Mouse (Mus musculus) forebrain, embryonic 11.5 days (tissue): ENCODE measurements around the gene Sorbs2. TPM values are rescaled to one million over a fixed set of nuclear protein-coding genes. Genes with fewer than 3 reads are reported as not detected.

ENCODE experiments used
- ATAC-seq: fragments of 200-750 bp; cut with Nextera tagmentation; replicated peaks from 2 replicates; pipeline ENCODE4 v1.8.0; 2017; ENCODE audit warnings: moderate TSS enrichment; ENCODE audit not compliant: low FRiP score
- DNase-seq: peaks from one replicate; pipeline ENCODE4 v3.0.0-alpha.2; 2017; ENCODE audit warnings: low spot score
- H3K27ac ChIP-seq: fragments of 300-500 bp; sonication (generic); 2 replicates; pipeline ENCODE4 v1.5.1; 2014; ENCODE audit warnings: low read depth, low read length
- H3K27me3 ChIP-seq: fragments of 300-500 bp; sonication (generic); 2 replicates; pipeline ENCODE4 v1.6.1; 2014; ENCODE audit warnings: mild to moderate bottlenecking, low read length, mixed read lengths; ENCODE audit not compliant: control insufficient read depth, insufficient read depth
- H3K36me3 ChIP-seq: fragments of 300-500 bp; sonication (generic); 2 replicates; pipeline ENCODE4 v1.6.1; 2014; ENCODE audit warnings: mild to moderate bottlenecking, low read length, moderate library complexity, mixed read lengths; ENCODE audit not compliant: control insufficient read depth, insufficient read depth
- H3K4me1 ChIP-seq: fragments of 300-500 bp; sonication (generic); replicated peaks from 2 replicates; pipeline ENCODE4 v1.6.1; 2014; ENCODE audit warnings: low read length, mixed read lengths; ENCODE audit not compliant: control insufficient read depth, insufficient read depth
- H3K4me2 ChIP-seq: fragments of 300-500 bp; sonication (generic); 2 replicates; pipeline ENCODE4 v1.6.1; 2014; ENCODE audit warnings: low read depth, mild to moderate bottlenecking, low read length, moderate library complexity, mixed read lengths; ENCODE audit not compliant: severe bottlenecking
- H3K4me3 ChIP-seq: fragments of 300-500 bp; sonication (generic); 2 replicates; pipeline ENCODE4 v1.5.1; 2014; ENCODE audit warnings: low read depth, low read length
- H3K9ac ChIP-seq: fragments of 300-500 bp; sonication (generic); 2 replicates; pipeline ENCODE4 v1.6.1; 2014; ENCODE audit warnings: low read length
- H3K9me3 ChIP-seq: fragments of 300-500 bp; sonication (generic); 2 replicates; pipeline ENCODE4 v1.6.1; 2016; ENCODE audit warnings: low read length, mixed read lengths; ENCODE audit not compliant: control insufficient read depth
- WGBS: fragments of 180-500 bp; shearing (Covaris S2); extraction: QIAGEN DNeasy Blood & Tissue Kit; methylation state at CpG from one replicate; pipeline ENCODE4 v1.1.7; 2014; 5-methylcytosine and 5-hydroxymethylcytosine counted together
- polyA plus RNA-seq: library from polyadenylated mRNA; unstranded; fragments of >200 nt; fragmentation: Nextera tagmentation; extraction: Ambion mirVana; gene quantifications from 2 replicates; pipeline ENCODE4 v1.2.1, GENCODE M21; 2014

Gene Sorbs2
- polyA plus RNA-seq, 1 experiment from 2014 or later = 83.0 TPM

GRCm38 (mm10) chr8:45554627-45555026, 47.0 kb downstream of the Sorbs2 start:
- H3K4me3 ChIP-seq = no peak overlapping the region
- H3K9ac ChIP-seq = no peak overlapping the region
- H3K4me1 ChIP-seq = peaks cover 7% of the 10 kb centered on the region; the same call in 1 of the 2 replicates
- H3K36me3 ChIP-seq = no peaks in the 10 kb centered on the region
- no peak overlapping the region for H3K27ac ChIP-seq
- DNase-seq (no peak), ATAC-seq (no peak)
- no peaks in the 10 kb centered on the region; the same call in 1 of the 2 replicates for H3K9me3 ChIP-seq
- H3K27me3 ChIP-seq = no peaks in the 10 kb centered on the region
- WGBS = 61% methylated on average over 4 of the region's 4 CpGs
- H3K4me2 ChIP-seq = no peak overlapping the region

DNA sequence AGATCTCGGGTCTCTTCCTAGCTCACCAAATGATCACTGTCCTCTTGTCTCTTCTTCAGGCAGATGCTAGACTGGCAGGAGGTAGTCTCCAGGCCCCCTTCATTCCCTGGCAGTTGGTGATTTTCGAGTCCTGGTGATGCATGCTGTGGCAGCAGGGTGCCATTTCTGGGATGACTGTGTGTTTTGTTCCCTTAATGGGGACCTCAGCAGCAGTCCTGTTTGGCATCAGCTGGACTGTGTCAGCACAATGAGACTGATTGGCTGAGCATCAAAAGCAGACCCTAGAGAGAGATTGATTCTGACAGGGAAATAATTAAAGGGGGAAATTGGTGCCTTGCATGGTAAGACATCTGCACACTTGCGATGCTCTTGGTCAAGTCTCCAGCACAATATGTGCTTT, 50.3 kb downstream of the Sorbs2 start:
- DNase-seq = peak; percentile 70
- 20% methylated on average over 3 of the region's 3 CpGs for WGBS
- ATAC-seq = peak; percentile 88
- peak overlapping the region; percentile 74 for H3K27ac ChIP-seq
- no peak overlapping the region for H3K4me2 ChIP-seq
- H3K27me3 ChIP-seq = no peaks in the 10 kb centered on the region
- H3K4me1 ChIP-seq = peaks cover 7% of the 10 kb centered on the region; the same call in 1 of the 2 replicates
- H3K9ac ChIP-seq = no peak overlapping the region
- H3K36me3 ChIP-seq = no peaks in the 10 kb centered on the region
- no peak overlapping the region for H3K4me3 ChIP-seq
- H3K9me3 ChIP-seq = no peaks in the 10 kb centered on the region

GRCm38 (mm10) chr8:45558426-45558825, 50.8 kb downstream of the Sorbs2 start:
- Histone ChIP-seq H3K4me3 (no peak overlapping the region), H3K27ac (peak overlapping the region; percentile 1), H3K4me2 (no peak overlapping the region), H3K4me1 (peaks cover 7% of the 10 kb centered on the region; the same call in 1 of the 2 replicates), H3K27me3 (no peaks in the 10 kb centered on the region), H3K36me3 (no peaks in the 10 kb centered on the region), H3K9ac (no peak overlapping the region), H3K9me3 (no peaks in the 10 kb centered on the region)
- whole genome bisulfite sequencing = 84% methylated on average over 5 of the region's 5 CpGs
- no peak for DNase-seq
- no peak for ATAC-seq

GRCm38 (mm10) chr8:45559176-45559820, 51.7 kb downstream of the Sorbs2 start:
- H3K4me2 ChIP-seq = no peak overlapping the region
- DNase-seq = no peak
- H3K9ac ChIP-seq = no peak overlapping the region
- 90% methylated on average over 6 of the region's 6 CpGs for WGBS
- no peaks in the 10 kb centered on the region for H3K9me3 ChIP-seq
- ATAC-seq = no peak
- no peaks in the 10 kb centered on the region for H3K27me3 ChIP-seq
- H3K27ac ChIP-seq = peak overlapping the region; percentile 1; the same call in 1 of the 2 replicates
- no peaks in the 10 kb centered on the region for H3K36me3 ChIP-seq
- no peak overlapping the region for H3K4me3 ChIP-seq
- H3K4me1 ChIP-seq = peaks cover 7% of the 10 kb centered on the region; the same call in 1 of the 2 replicates

- ATAC-seq (no peak), DNase-seq (no peak)
- H3K27me3 ChIP-seq = no peaks in the 10 kb centered on the region
- H3K36me3 ChIP-seq = no peaks in the 10 kb centered on the region
- H3K27ac ChIP-seq = no peak overlapping the region
- no peak overlapping the region for H3K4me2 ChIP-seq
- H3K9me3 ChIP-seq = no peaks in the 10 kb centered on the region; the same call in 1 of the 2 replicates
- H3K9ac ChIP-seq = no peak overlapping the region
- H3K4me1 ChIP-seq = no peaks in the 10 kb centered on the region
- 85% methylated on average over 1 of the region's 1 CpGs for WGBS
- H3K4me3 ChIP-seq = no peak overlapping the region
These were observed 57.6 kb downstream of the Sorbs2 start for GRCm38 (mm10) chr8:45565189-45565588.

DNA sequence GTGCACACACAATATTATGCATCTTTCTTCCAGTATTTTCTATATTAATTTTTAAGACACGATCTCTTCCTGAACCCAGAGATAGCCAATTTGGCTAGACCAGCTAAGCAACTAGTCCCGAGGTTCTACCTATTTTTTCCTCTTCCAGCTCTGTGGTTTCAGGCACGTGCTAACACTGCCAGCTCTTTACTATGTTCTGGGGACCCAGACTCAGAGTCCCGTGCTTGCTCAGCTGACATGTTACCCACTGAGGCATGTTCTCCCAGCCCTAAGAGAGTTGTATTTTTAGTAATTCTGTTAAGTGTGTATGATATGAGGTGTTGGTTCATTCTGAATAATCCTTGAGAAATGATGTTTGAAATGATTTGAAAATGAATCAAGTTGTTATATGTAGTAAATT, 62.5 kb downstream of the Sorbs2 start:
- no peaks in the 10 kb centered on the region for H3K4me1 ChIP-seq
- H3K27ac ChIP-seq = no peak overlapping the region
- DNase-seq = no peak
- H3K9me3 ChIP-seq = no peaks in the 10 kb centered on the region; the same call in 1 of the 2 replicates
- H3K9ac ChIP-seq = no peak overlapping the region
- H3K4me3 ChIP-seq = no peak overlapping the region
- no peaks in the 10 kb centered on the region for H3K27me3 ChIP-seq
- WGBS = 85% methylated on average over 4 of the region's 4 CpGs
- H3K4me2 ChIP-seq = no peak overlapping the region
- no peak for ATAC-seq
- H3K36me3 ChIP-seq = no peaks in the 10 kb centered on the region

GRCm38 (mm10) chr8:45579714-45580543, 72.3 kb downstream of the Sorbs2 start:
- Histone ChIP-seq H3K9ac (no peak overlapping the region), H3K4me3 (no peak overlapping the region), H3K36me3 (no peaks in the 10 kb centered on the region), H3K9me3 (no peaks in the 10 kb centered on the region), H3K27ac (no peak overlapping the region), H3K4me2 (no peak overlapping the region), H3K27me3 (no peaks in the 10 kb centered on the region), H3K4me1 (no peaks in the 10 kb centered on the region)
- 79% methylated on average over 7 of the region's 7 CpGs for WGBS
- no peak for ATAC-seq
- DNase-seq = no peak

- Histone ChIP-seq H3K4me2 (no peak overlapping the region), H3K27ac (no peak overlapping the region), H3K36me3 (no peaks in the 10 kb centered on the region), H3K9me3 (no peaks in the 10 kb centered on the region), H3K4me3 (no peak overlapping the region), H3K4me1 (no peaks in the 10 kb centered on the region), H3K9ac (no peak overlapping the region), H3K27me3 (no peaks in the 10 kb centered on the region)
- 58% methylated on average over 3 of the region's 3 CpGs for WGBS
- DNase-seq = no peak
- no peak for ATAC-seq
These were observed 72.9 kb downstream of the Sorbs2 start for GRCm38 (mm10) chr8:45580544-45580866.
